Mouse (Mus musculus) adipocyte (in vitro differentiated cells): ENCODE measurements around the gene Npepps.
"Not testable (repeated sequence)": the region's sequence is repeated elsewhere in the genome, so short reads cannot be mapped to it uniquely, and the experiment has no call there.

Experiments used
- DNase-seq: peaks from one replicate; pipeline ENCODE4 v3.0.0-alpha.2; 2016; ENCODE audit warnings: low spot score

Npepps gene

GRCm38 (mm10) chr11:97280216-97280861, at the start of gene Npepps:
Gene Npepps, minus strand, starts transcription at chr11:97280638.
- DNase-seq: peak; percentile 64

GRCm38 (mm10) chr11:97328148-97328547, 47.7 kb upstream of the Npepps start:
- DNase-seq: peak; percentile 82

GRCm38 (mm10) chr11:97325224-97325623, 44.8 kb upstream of the Npepps start:
- DNase-seq: no peak

GRCm38 (mm10) chr11:97321894-97322600, 41.6 kb upstream of the Npepps start:
- DNase-seq: not testable (repeated sequence)

GRCm38 (mm10) chr11:97321197-97321596, 40.8 kb upstream of the Npepps start:
- DNase-seq: no peak

- DNase-seq: peak; percentile 98
Measured at GRCm38 (mm10) chr11:97315504-97316503, 35.4 kb upstream of the Npepps start, which contains the start of gene Mrpl45. Gene Mrpl45, plus strand, starts transcription at chr11:97315716.

- peak; percentile 34 for DNase-seq
Measured at GRCm38 (mm10) chr11:97314751-97315503, 34.5 kb upstream of the Npepps start.

GRCm38 (mm10) chr11:97314110-97314509, 33.7 kb upstream of the Npepps start:
- no peak for DNase-seq

- DNase-seq: not testable (repeated sequence)
Measured at GRCm38 (mm10) chr11:97312871-97313270, 32.4 kb upstream of the Npepps start.

GRCm38 (mm10) chr11:97310895-97311631, 30.6 kb upstream of the Npepps start:
- DNase-seq: peak; percentile 86

- peak; percentile 94 for DNase-seq
Measured at GRCm38 (mm10) chr11:97309911-97310571, 29.6 kb upstream of the Npepps start.

- peak; percentile 97 for DNase-seq
Measured at GRCm38 (mm10) chr11:97309451-97309836, 29.0 kb upstream of the Npepps start.

GRCm38 (mm10) chr11:97308806-97309450, 28.5 kb upstream of the Npepps start:
- peak; percentile 40 for DNase-seq

GRCm38 (mm10) chr11:97307294-97308069, 27.0 kb upstream of the Npepps start:
- DNase-seq: no peak

- no peak for DNase-seq
Measured at GRCm38 (mm10) chr11:97304631-97305030, 24.2 kb upstream of the Npepps start.

- peak; percentile 93 for DNase-seq
Measured at GRCm38 (mm10) chr11:97302231-97302781, 21.9 kb upstream of the Npepps start.

GRCm38 (mm10) chr11:97301406-97301805, 21.0 kb upstream of the Npepps start:
- DNase-seq: no peak

- DNase-seq: no peak
Measured at GRCm38 (mm10) chr11:97299939-97300338, 19.5 kb upstream of the Npepps start.

- no peak for DNase-seq
Measured at GRCm38 (mm10) chr11:97296542-97296941, 16.1 kb upstream of the Npepps start.
